In the genomic region with DNA sequence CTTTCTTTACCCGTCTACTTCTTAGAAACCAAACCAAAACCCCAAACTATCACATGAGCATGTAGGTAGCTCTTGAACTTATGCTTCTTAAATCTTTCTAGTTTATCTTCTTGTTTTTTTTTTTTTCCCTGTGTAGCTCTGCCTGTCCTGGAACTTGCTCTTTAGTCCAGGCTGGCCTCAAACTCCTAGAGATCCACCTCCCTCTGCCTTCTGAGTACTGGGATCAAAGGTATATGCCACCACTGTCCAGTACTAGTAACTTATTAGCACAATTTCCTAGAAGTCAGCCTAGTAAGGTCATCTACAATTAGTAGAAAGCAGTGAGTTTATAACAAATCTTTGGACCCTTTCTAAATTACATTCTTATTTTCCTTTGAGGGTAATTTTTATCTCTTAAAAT, we compare ENCODE assay signal across 16 mouse cellular contexts.
"Had no signal": no experiment of that assay in that cellular context is flagged by ENCODE, and none has a peak within 500 bp of the region (broad histone marks: within the 10 kb centered on the region; RNA-seq: fewer than 3 reads in every experiment).

No protein-coding gene starts in this region.

- H3K4me2 ChIP-seq: hindbrain, embryonic 12.5 days; limb, embryonic 12.5 days; lung, embryonic 15.5 days; midbrain, embryonic 11.5 days; midbrain, embryonic 15.5 days; stomach, embryonic 15.5 days had no signal

- DNase-seq: layer of hippocampus, postnatal 36 days; liver; lung, postnatal 14 days; right cerebral cortex, postnatal 14 days; thymus, adult 2 months; thymus, postnatal 36 days had no signal

- H3K4me3 ChIP-seq: hindbrain, embryonic 12.5 days; limb, embryonic 12.5 days; lung, embryonic 15.5 days; megakaryocyte, embryonic 14.5 days; midbrain, embryonic 15.5 days; stomach, embryonic 15.5 days had no signal

- H3K9me3 ChIP-seq: hindbrain, embryonic 12.5 days; limb, embryonic 12.5 days; lung, embryonic 15.5 days; megakaryocyte, embryonic 14.5 days; midbrain, embryonic 15.5 days; stomach, embryonic 15.5 days had no signal

- H3K27ac ChIP-seq: hindbrain, embryonic 12.5 days; limb, embryonic 12.5 days; lung, embryonic 15.5 days; macrophage; midbrain, embryonic 15.5 days; stomach, embryonic 15.5 days had no signal

- H3K27me3 ChIP-seq: hindbrain, embryonic 12.5 days; limb, embryonic 12.5 days; lung, embryonic 15.5 days; megakaryocyte, embryonic 14.5 days; midbrain, embryonic 15.5 days; stomach, embryonic 15.5 days had no signal

- ATAC-seq: hindbrain, embryonic 16.5 days; inflammation-experienced regulatory T-cells, adult 6 months; midbrain, embryonic 15.5 days had no signal

- H3K9ac ChIP-seq: hindbrain, embryonic 12.5 days; limb, embryonic 12.5 days; lung, embryonic 15.5 days; midbrain, embryonic 15.5 days; stomach, embryonic 15.5 days had no signal

- H3K4me1 ChIP-seq: hindbrain, embryonic 12.5 days; limb, embryonic 12.5 days; lung, embryonic 15.5 days; midbrain, embryonic 15.5 days; stomach, embryonic 15.5 days had no signal
